Mouse (Mus musculus) Patski (cell line): ENCODE measurements around the gene Dis3l2. TPM values are rescaled to one million over a fixed set of nuclear protein-coding genes. Genes with fewer than 3 reads are reported as not detected.

ENCODE experiments used
- ATAC-seq: fragments of 100-300 bp; one replicate; pipeline ENCODE4 v1.8.0; 2021
- CTCF ChIA-PET: fragments of 350-600 bp; sonication (Branson Sonifier 250); formaldehyde crosslinking; loops from one replicate; lab custom pipeline; 2022; ENCODE audit warnings: inconsistent platforms; lab: Charles Lee
- POLR2A ChIA-PET: fragments of 350-600 bp; sonication (Branson Sonifier 250); formaldehyde crosslinking; loops from one replicate; lab custom pipeline; 2022; ENCODE audit warnings: antibody characterized with exemption, inconsistent platforms; lab: Charles Lee
- DNase-seq: peaks from one replicate; pipeline ENCODE4 v3.0.0-alpha.2; 2011; ENCODE audit warnings: low read depth, low spot score
- H3K27me3 ChIP-seq: fragments of 371-371 bp; one replicate; pipeline ENCODE4 v1.5.1; 2021
- CTCF ChIP-seq: fragments of 100-300 bp; IDR thresholded peaks from one replicate; pipeline ENCODE4 v1.5.1; 2021
- in situ Hi-C: fragments of 300-500 bp; cut with MboI; formaldehyde crosslinking; loops from 3 replicates; pipeline ENCODE4 v1.11.1; 2018; ENCODE audit warnings: low pct_unique_long_range_greater_than_20kb, mixed read lengths
- polyA plus RNA-seq: library from polyadenylated mRNA; unstranded; gene quantifications from one replicate; pipeline ENCODE4 v1.2.3, GENCODE M21; 2021

Dis3l2 gene
- polyA plus RNA-seq, 1 experiment from 2014 or later = 15.2 TPM

GRCm38 (mm10) chr1:86968261-86968964 lies 264.8 kb downstream of the Dis3l2 start:
- ChIA-PET CTCF (interaction anchor here (1.5 kb wide), 1 partner anchor 72 kb away, joined by 4 read pairs; no protein-coding TSS in a partner anchor), POLR2A (no interaction called here)
- in situ Hi-C loops = no loop called here
- peak; percentile 66 for TF ChIP-seq CTCF
- ATAC-seq (no peak), DNase-seq (peak; percentile 13)
- H3K27me3 ChIP-seq = no peaks in the 10 kb centered on the region

GRCm38 (mm10) chr1:86969173-86969725 lies 265.6 kb downstream of the Dis3l2 start:
- ATAC-seq = no peak
- in situ Hi-C loops = no loop called here
- POLR2A ChIA-PET = interaction anchor here (1.0 kb wide), 1 partner anchor 263 kb away, joined by 3 read pairs; no protein-coding TSS in a partner anchor
- no peaks in the 10 kb centered on the region for H3K27me3 ChIP-seq
- CTCF ChIA-PET = interaction anchor here (1.0 to 1.5 kb wide), 2 partner anchors 15 to 72 kb away, joined by 3 to 4 read pairs; no protein-coding TSS in a partner anchor
- no peak for DNase-seq
- TF ChIP-seq CTCF = no peak

- H3K27me3 ChIP-seq = no peaks in the 10 kb centered on the region
- in situ Hi-C loops = no loop called here
- ChIA-PET CTCF (interaction anchor here (1.6 kb wide), 1 partner anchor 68 kb away, joined by 5 read pairs; no protein-coding TSS in a partner anchor), POLR2A (no interaction called here)
- no peak for ATAC-seq
- DNase-seq = no peak
- TF ChIP-seq CTCF = peak; percentile 35
Observed at GRCm38 (mm10) chr1:86972693-86973092, 269.1 kb downstream of the Dis3l2 start.

- ChIA-PET POLR2A (no interaction called here), CTCF (no interaction called here)
- no peak for ATAC-seq
- no peak for TF ChIP-seq CTCF
- in situ Hi-C loops = no loop called here
- H3K27me3 ChIP-seq = no peaks in the 10 kb centered on the region
- DNase-seq = no peak
Observed at GRCm38 (mm10) chr1:86977018-86977417, 273.4 kb downstream of the Dis3l2 start.

- no peak for ATAC-seq
- no peak for DNase-seq
- POLR2A ChIA-PET = no interaction called here
- no peaks in the 10 kb centered on the region for H3K27me3 ChIP-seq
- CTCF ChIA-PET = no interaction called here
- in situ Hi-C loops = no loop called here
- TF ChIP-seq CTCF = no peak
Observed at GRCm38 (mm10) chr1:86986372-86986771, 282.8 kb downstream of the Dis3l2 start.

- no peak for TF ChIP-seq CTCF
- in situ Hi-C loops = no loop called here
- POLR2A ChIA-PET = interaction anchor here (1.2 kb wide), 1 partner anchor 10 kb away, joined by 3 read pairs; no protein-coding TSS in a partner anchor
- no peaks in the 10 kb centered on the region for H3K27me3 ChIP-seq
- CTCF ChIA-PET = interaction anchor here (1.0 kb wide), 1 partner anchor 9 kb away, joined by 4 read pairs; no protein-coding TSS in a partner anchor
- DNase-seq (no peak), ATAC-seq (no peak)
Observed at GRCm38 (mm10) chr1:86992849-86993248, 289.2 kb downstream of the Dis3l2 start.

- ChIA-PET CTCF (interaction anchor here (0.8 to 1.4 kb wide), 5 partner anchors 11 to 40 kb away, joined by 3 to 7 read pairs (median 3); no protein-coding TSS in a partner anchor), POLR2A (interaction anchor here (0.9 to 1.2 kb wide), 2 partner anchors 11 kb away, joined by 3 read pairs; no protein-coding TSS in a partner anchor)
- no peak for TF ChIP-seq CTCF
- ATAC-seq (no peak), DNase-seq (no peak)
- no peaks in the 10 kb centered on the region for H3K27me3 ChIP-seq
- in situ Hi-C loops = no loop called here
Observed at GRCm38 (mm10) chr1:86994023-86994422, 290.4 kb downstream of the Dis3l2 start.

GRCm38 (mm10) chr1:86998051-86998450 lies 294.4 kb downstream of the Dis3l2 start:
- in situ Hi-C loops = no loop called here
- no peaks in the 10 kb centered on the region for H3K27me3 ChIP-seq
- ATAC-seq (no peak), DNase-seq (no peak)
- CTCF ChIA-PET = no interaction called here
- POLR2A ChIA-PET = no interaction called here
- no peak for TF ChIP-seq CTCF

GRCm38 (mm10) chr1:87001365-87001764 lies 297.8 kb downstream of the Dis3l2 start:
- ChIA-PET POLR2A (interaction anchor here (0.6 kb wide), 1 partner anchor 126 kb away, joined by 6 read pairs; no protein-coding TSS in a partner anchor), CTCF (interaction anchor here (1.3 to 1.5 kb wide), 2 partner anchors 40 to 46 kb away, joined by 3 to 4 read pairs; no protein-coding TSS in a partner anchor)
- ATAC-seq = no peak
- in situ Hi-C loops = loop anchor here (5.0 kb wide), 1 partner anchor 36 kb away; no protein-coding TSS in a partner anchor
- no peak for DNase-seq
- no peak for TF ChIP-seq CTCF
- no peaks in the 10 kb centered on the region for H3K27me3 ChIP-seq

GRCm38 (mm10) chr1:87002545-87003168 lies 299.0 kb downstream of the Dis3l2 start:
- POLR2A ChIA-PET = interaction anchor here (1.4 kb wide), 1 partner anchor 26 kb away, joined by 3 read pairs; no protein-coding TSS in a partner anchor
- H3K27me3 ChIP-seq = no peaks in the 10 kb centered on the region
- no peak for TF ChIP-seq CTCF
- ATAC-seq (no peak), DNase-seq (no peak)
- in situ Hi-C loops = loop anchor here (5.0 kb wide), 1 partner anchor 35 kb away; no protein-coding TSS in a partner anchor
- CTCF ChIA-PET = interaction anchor here (0.8 to 1.5 kb wide), 2 partner anchors 10 to 38 kb away, joined by 3 to 4 read pairs; no protein-coding TSS in a partner anchor
